Mouse (Mus musculus): Measurements from ENCODE around the gene Cyp24a1.

GRCm38 (mm10) chr2:170503983-170504382 lies 7.0 kb upstream of the Cyp24a1 start:
- TF ChIP-seq CTCF (IDR thresholded peaks at IDR 0.05; ENCODE audit: low read depth, low read length) (no peak), TAL1 (conservative IDR thresholded peaks at IDR 0.05; ENCODE audit: low read depth, low read length) (no peak), GATA1 (IDR thresholded peaks at IDR 0.05; ENCODE audit: borderline replicate concordance, low read length) (no peak), GATA2 (IDR thresholded peaks at IDR 0.05; ENCODE audit: borderline replicate concordance, low read depth, low read length) (no peak), POLR2AphosphoS5 (IDR thresholded peaks at IDR 0.05; ENCODE audit: insufficient replicate concordance, low read depth, low read length) (no peak)
